Mouse (Mus musculus) mature B cell (primary cell): ENCODE data around the gene Zfp788.
"Not testable (repeated sequence)": the region's sequence is repeated elsewhere in the genome, so short reads cannot be mapped to it uniquely, and the experiment has no call there.

ENCODE experiments used
- in situ Hi-C: fragments of 300-500 bp; cut with MboI; formaldehyde crosslinking; loops from 2 replicates; pipeline ENCODE4 v1.14.3; 2019

Zfp788 gene

GRCm38 (mm10) chr7:41632409-41633220 lies at the start of gene Zfp788:
Zfp788 (plus strand) TSS chr7:41633203.
- in situ Hi-C loops = loop anchor here (10.0 kb wide), 1 partner anchor 248 kb away; no protein-coding TSS in a partner anchor

- in situ Hi-C loops = not testable (repeated sequence)
Observed at GRCm38 (mm10) chr7:41587831-41588230, 45.2 kb upstream of the Zfp788 start.

- in situ Hi-C loops = no loop called here
Observed at GRCm38 (mm10) chr7:41598615-41599014, 34.4 kb upstream of the Zfp788 start.

- in situ Hi-C loops = no loop called here
Observed at GRCm38 (mm10) chr7:41599034-41599813, 33.8 kb upstream of the Zfp788 start, which contains the start of gene 2610021A01Rik. 2610021A01Rik (plus strand) TSS chr7:41599230.

GRCm38 (mm10) chr7:41599932-41600548 lies 33.0 kb upstream of the Zfp788 start:
- in situ Hi-C loops = no loop called here

GRCm38 (mm10) chr7:41611654-41612053 lies 21.3 kb upstream of the Zfp788 start:
- in situ Hi-C loops = no loop called here

- in situ Hi-C loops = not testable (repeated sequence)
Observed at GRCm38 (mm10) chr7:41616241-41616640, 16.8 kb upstream of the Zfp788 start.

GRCm38 (mm10) chr7:41633221-41633984 lies 400 bp downstream of the Zfp788 start:
- in situ Hi-C loops = loop anchor here (10.0 kb wide), 1 partner anchor 249 kb away; no protein-coding TSS in a partner anchor

- in situ Hi-C loops = not testable (repeated sequence)
Observed at GRCm38 (mm10) chr7:41674326-41674725, 41.3 kb downstream of the Zfp788 start.
